Mouse (Mus musculus) cerebellum, adult 11 months (tissue): ENCODE data around the gene Hpcal4.
A peak's percentile ranks its signal among the peaks of the same experiment; 100 is the strongest.

Source experiments
- DNase-seq: peaks from one replicate; pipeline ENCODE4 v3.0.0; 2022

Gene Hpcal4

DNA sequence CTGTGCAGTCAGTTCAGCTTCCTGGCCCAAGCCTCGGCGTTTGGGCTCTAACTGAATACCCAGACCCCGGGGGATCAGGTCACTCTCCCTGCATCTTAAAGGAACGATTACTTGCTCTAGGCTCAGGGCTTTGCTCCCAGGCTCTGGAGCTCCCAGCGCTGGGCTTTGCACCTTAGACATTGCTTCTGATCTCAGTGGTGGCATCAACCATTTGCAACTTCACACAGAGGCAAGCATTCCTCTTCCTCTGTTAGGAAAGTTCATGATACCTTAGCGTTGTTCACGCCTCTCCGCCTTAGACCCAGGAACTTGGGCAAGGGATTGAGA, 19.0 kb downstream of the Hpcal4 start:
- no peak for DNase-seq

DNA sequence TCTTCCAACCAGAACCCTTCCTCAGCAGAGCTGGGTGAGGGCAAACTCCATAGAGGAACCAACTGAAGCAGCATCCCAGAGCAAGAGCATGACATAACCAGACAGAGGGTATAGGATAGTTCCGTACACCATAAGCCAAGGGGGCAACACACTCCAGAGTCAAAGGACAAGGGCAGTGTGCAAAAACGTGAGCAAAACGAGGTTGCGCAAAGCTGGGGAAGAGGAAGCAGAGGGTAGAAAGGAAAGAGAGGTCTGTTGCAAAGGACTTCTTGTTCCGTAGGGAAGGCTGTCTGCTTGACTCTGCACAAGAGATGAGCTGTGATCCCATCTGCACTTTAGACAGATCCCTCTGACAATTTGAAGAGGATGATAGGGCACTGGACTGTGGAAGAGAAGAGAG, 24.3 kb downstream of the Hpcal4 start:
- DNase-seq, result no peak

DNA sequence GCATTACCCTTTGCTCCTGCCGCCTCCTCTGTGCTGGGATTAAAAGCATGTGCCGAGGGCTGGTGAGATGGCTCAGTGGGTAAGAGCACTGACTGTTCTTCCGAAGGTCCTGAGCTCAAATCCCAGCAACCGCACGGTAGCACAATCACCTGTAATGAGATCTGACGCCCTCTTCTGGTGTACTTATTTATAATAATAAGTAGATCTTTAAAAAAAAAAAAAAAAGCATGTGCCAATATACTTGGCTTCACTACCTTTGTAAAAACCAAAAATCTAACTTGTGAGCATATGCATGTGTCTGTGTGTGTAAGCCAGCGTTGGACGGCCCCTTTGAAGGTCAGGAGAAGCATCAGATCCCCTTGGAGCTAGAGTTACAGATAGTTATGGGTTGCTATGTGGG, 28.0 kb downstream of the Hpcal4 start:
- DNase-seq, result no peak

DNA sequence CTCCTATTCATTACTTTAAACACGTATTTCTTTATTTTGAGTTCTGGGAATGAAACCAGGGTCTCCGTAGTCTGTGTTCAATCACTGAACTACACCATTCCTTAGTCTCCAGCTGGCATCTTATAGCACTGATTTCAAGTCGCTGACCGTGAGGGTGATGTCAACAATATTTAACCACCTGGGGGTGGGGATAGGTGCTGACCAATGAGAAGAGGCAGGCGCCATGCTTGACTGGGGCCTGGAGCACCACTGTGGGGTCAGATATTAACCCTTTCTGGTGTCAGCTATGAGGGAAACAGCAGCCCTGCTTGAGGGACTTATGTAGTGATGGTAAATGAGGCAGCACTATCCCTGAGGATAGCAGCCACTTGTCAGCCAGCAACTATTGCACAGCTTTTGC, 28.4 kb downstream of the Hpcal4 start:
- DNase-seq, result no peak

DNA sequence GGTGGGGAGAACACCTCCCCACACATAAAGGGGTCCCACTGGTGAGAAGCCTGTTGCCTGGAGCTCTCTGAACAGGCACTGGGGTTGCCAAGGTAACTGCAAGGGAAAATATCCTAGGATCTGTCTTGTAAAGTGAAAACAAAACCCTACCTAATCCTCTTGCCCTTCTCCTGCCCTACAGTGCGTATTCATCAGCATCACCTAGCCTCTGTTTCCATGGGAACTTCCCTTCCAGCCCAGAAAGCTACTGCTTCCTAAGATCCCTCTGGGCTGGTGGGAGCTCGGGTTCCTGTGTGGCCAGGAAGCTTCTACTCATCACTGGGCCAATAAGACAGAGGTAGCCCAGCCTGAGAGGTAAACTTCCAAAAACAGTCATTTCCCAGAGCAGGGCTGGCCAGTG, 29.3 kb downstream of the Hpcal4 start:
- no peak for DNase-seq

DNA sequence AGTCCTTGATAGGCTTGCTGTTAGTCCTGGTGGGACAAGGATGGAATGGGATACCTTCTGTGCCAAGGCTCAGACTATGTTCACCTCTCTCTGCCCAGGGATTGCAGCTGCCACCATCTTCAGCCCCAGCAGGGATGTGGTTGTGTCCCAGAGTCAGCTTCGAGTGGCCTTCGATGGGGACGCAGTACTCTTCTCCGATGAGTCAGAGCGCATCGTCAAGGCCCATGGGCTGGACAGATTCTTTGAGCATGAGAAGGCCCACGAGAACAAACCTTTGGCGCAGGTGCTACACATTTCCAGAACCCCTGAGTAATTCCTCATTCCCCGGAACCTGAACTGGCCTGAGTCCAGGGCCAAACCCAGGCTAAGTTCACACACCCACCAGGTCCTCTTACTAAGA, 30.9 kb downstream of the Hpcal4 start:
- no peak for DNase-seq

DNA sequence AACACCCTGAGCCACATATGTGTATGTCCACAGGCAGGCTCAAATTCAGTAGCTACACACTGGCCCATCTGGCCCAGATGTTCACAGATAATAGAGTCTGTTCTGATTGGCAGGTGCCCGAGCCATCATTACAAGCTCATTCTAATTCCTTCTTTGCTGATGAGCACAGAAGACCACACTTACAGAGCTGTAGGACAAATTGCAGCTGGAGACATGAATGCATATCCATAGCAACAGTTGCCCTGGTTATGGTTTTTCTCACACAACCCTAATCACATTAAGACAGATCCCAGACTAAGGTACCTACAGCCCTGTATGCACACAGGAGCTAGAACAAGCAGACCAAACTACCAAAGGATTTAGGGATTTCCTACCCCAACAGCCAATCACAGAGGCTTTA, 32.3 kb downstream of the Hpcal4 start:
- DNase-seq, result no peak

DNA sequence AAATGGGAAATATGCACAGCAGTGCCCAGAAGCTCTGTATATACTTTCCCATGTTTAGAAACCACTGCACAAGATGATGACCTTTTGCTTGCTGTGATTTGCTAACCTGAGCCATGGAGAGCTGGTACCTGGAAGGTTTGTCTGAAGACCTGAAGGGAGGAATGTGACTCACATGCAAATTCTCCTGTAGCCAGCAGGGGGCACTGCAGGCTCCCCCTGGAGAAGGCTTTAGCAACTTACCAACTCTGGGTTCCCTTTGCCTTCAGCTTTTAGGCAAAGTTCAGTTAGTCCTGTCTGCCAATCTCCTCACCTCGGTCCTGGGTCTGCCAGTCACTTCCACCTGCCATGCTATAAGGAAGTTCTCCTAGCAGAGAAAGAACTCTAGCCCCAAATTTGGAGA, 33.8 kb downstream of the Hpcal4 start:
- no peak for DNase-seq

DNA sequence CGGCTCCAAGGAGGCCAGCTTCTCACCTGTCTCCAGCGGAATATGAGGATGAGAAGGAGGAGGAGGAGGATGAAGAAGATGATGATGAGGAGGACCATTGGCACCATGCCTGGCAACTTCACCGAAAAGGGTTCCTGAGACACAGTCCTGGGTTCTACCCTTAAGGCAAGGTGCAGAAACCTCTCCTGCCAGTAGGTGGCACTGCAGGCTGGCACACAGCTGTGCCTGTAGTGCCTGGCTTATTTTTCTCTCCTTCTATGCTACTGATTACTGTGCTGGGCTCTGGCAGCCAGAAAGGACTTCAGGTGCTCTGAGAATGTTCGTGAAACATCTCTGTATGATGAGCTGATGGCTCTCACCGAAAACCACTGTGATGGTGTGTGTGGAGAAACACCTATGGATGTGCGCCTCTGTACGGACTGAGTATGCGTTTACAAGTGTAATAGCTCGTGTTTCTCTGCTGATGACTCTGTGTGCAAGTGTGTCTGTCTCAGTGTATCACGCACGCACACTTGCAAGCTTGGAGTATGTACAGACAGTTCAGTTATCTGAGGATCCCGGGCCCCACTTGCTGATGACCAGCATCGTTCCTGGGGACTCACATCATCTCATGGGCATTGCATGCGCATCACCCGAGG, 36.8 kb downstream of the Hpcal4 start:
- peak; percentile 54 for DNase-seq

DNA sequence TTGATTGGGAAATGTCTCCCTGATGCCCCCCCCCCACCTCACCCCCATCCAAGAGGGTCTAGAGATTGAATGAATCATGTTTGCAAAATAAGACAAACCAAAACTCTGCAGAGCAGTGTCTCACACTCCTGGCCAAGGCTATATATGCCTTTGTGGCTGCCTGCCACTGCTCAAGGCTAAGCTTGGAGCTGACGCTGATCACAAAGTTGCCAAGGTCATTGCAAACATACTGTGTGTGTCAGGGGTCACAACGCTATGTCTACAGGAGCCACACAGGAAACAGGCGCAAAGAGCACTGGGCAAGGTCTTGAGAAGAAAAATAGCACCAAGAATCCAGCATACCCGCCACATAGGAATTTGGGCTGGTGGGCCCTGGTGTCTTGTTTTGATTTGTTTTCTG, 37.6 kb downstream of the Hpcal4 start:
- DNase-seq, result no peak

DNA sequence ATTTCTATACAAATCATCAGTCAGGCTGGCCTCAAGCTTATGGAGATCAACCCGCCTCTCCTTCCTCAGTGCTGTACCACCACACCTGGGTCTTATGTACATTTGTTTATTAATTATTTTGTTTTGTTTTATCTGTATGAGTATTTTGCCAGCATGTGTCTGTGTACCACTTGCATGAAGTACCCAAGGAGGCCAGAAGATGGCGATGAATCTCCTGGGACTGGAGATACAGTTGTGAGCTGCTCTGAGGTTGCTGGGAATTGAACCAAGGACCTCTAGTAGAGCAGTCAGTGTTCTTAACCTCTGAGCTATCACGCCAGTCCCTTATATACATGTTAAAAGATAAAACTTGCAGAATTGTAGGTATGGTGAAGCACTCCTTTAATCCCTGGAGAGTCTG, 40.3 kb downstream of the Hpcal4 start:
- no peak for DNase-seq

DNA sequence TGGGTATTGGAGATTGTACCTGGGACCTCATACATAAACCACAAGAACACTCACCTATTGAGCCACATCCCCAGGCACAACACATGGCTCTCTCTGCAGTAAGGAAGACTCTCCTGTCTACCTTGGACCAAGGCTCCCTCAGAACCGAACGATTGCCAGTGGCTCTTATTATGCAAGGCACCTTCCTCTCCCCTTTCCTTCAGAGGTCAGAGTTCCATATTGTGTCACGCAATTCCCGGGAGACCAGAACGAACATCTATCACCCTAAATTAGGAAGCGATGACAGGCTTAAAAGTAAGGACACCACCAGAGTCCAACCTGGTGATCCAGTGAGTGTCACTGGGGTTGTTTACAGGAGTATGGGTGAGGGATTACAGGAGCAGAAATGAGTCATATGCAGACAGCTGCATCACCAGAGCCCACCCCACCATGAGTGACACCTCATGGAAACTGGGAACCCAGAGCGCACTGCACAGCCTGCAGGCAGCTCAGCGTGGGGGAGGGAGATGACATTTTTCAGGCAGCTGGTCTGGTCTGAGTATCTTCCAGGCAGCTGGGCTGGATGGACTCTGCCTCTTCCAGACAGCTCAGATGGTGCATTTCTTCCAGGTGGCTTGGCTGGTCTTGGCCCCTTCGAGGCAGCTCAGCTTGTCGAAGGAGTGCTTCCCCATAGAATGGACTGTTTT, 42.8 kb downstream of the Hpcal4 start:
- no peak for DNase-seq

DNA sequence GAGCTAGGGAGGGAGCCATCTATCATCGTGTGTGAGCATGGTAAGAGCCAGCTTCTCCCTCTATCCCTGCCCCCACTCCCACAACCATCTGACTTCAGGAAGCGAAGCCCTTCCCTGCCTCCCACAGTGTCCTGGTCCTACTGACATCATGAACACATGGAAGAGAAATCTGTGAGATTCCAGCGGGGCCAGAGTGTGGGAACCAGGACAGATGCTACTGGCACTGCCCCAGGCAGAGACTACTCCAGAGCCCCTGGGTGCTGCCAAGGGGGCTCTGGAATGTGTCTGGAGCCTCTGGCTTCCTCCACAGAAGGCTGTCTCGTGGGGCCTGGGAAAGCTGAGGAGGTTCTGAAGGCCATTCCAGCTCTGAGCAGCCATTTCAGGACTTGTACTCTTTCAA, 44.7 kb downstream of the Hpcal4 start:
- DNase-seq, result no peak

DNA sequence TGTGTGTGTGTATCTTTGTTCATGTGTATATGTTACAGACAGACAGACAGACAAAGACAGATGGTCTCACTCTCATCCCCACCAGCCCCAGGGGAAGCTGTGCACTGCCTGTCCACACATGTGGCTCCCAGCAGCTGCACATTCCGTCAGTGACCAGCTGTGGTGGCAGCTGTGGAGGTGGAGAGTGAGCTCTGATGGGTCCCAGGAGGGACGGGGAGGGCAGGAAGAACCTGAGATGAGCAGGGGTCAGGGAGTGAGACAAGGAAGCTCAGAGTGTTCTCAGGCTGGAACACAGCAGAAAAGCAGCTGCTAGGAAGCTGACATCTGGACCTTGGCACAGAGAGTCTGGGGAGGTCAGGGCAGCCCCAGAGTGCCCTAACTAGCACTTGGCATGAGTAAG, 45.2 kb downstream of the Hpcal4 start:
- no peak for DNase-seq

DNA sequence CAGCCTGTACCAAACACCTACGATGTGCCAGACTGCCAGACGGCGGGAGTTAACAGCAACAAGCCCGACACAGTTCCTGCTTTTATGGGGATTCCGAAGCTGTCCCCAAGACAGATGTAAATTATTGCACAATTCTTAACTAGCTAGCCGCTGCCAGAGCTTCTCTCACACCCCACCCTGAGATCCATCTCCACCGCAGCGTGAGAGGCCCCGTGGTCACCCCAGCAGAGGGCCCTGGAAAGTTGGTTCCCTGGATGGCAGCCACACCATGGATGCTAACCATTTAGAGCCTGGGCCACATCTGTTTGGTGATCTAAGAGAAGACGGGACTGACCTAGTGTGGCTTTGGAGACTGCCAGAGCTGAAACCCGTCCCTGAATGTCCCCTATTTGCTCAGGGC, 46.1 kb downstream of the Hpcal4 start:
- DNase-seq, result no peak

DNA sequence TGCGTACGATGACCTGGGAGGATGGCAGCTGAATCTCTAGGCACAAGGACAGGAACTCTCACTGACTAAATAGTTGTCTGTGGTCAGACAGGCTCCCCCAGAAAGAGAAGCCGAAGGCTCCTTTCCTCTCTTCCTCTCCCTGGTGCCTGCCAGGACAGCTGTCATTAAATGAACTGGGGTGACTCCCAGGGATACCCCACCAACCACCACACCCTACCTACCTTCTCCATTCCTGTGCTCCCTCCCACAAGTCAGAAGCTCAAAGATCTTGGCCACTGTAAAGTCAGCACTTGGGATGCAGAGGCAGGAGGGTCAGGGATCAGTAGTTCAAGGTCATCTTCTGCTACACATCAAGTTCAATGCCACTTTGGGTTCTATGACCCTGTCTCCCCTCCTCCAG, 49.8 kb downstream of the Hpcal4 start:
- no peak for DNase-seq

DNA sequence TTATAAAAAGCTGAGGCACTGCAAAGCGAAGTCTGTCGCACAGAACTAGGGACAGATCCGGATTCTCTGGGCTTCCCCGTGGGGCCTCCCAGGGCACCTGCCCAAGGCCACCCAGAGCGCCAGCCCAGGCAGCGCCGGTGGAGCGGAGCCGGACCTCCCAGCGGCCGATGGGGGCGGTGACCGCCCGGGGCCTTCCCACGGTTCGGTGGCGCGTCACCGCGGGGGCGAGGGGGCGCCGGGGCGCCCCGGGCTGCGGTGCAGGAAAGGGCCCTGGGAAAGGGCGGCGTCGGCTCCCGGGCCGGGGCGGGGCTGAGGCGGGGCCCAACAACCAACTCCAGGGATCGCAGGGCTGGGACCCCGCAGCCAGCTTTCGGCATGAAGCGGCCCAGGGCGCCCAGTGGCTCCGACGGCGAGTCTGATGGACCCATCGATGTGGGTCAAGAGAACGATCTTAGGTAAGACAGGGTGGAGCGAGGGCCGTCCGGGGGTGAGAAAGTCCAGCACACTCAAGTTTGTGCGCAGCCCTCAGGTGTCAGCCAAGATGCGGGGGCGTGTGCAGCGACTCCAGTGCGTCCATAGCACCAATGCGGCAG, 50.6 kb downstream of the Hpcal4 start, which contains the start of gene Heyl:
Gene Heyl (plus strand): TSS at position 65 of the 593 bp plus-strand sequence.
- no peak for DNase-seq

DNA sequence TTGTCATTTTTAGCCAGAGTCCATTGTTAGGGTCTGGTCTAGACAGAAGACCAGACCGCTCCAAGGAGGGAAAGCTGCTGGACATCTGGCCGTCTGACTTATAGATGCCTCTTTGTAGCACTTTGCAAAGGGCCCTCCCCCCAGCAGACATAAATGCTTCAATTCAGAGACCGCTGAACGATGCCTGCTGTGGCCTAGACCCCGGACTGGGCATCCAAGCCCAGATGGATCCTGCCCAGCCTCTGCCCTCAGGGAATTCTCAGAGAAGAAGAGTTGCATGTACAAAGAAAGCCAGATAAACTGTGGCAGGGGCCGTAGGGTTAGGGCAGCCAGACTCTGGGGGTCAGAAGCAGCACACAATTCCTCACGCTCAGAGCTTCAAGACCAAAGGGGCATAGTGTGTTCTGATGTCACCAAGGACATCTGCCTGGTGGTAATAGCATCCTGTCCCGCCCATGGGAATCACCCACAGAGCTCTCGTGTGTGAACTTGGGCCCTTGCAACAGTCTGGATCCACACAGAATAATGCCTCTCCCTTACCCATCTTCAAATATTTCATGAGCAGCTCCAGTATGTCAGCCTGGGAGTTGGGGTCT, 52.9 kb downstream of the Hpcal4 start:
- DNase-seq, result no peak

DNA sequence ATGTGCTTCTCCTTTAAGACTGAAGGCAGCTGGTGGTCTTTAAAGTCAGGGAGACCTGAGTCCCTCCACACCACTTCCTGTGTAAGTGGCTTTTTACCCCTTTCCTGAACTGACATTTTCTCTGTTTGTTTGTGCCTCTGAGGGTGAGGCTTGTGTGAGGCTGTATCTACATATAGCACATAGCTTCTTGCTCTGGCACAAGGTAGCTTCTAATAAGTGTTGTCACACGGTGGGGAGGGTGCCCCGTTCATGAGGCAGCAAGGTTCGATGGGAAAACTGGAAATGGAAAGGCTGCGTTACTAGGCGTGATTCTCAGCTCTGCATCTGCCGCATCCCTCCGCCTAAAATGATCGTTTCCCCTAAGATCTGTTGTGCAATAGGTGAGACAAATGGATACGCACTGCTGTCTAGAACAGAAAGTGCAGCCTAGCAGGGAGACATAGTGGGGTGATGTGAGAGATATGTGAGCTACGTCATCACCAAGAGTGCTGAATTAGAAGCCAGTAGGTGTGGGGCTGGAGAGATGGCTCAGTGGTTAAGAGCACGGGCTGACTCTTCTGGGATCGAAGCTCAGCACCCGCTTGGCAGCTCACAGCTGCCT, 53.5 kb downstream of the Hpcal4 start:
- no peak for DNase-seq

DNA sequence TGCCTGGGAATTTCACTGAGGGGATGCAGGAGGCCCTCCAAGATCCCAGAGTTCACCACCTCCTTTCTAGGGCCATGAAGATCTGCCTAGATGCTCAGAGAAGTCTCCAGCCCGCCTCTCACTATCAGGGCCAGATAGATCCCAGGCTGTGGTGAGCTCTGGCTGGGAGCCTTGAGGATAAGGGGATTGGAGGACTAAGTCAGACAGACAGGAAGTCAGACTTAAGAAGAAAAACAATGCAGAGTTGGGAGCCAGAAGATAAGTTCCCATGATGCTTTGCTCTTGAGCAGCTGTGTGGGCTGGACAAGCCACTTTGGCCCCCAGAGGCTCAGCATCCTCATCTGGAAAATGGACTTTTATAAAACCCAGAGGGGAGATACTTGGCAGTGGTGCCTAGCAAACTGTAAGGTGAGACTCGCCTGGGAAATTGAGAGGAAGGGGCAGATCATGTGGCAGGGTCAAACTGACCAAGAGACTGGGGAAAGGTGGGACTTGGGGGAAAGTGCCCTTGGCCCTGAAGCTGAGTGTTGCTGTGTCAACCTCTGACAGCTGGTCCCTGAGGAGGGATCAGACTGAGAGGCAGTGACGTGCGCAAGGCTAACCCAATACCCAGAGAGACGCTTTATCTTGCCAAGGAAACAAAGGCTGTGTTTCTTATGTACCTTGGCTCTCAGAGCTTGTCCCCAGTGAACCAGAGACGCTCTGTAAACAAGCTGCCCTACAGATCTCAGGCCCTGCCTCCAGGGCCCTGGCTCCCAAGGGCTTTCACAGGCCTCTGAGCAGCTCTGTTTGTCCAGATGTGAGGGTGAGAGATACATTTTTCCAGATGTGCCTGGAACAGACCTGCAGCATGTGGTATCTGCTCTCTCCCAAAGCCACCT, 54.6 kb downstream of the Hpcal4 start:
- no peak for DNase-seq

DNA sequence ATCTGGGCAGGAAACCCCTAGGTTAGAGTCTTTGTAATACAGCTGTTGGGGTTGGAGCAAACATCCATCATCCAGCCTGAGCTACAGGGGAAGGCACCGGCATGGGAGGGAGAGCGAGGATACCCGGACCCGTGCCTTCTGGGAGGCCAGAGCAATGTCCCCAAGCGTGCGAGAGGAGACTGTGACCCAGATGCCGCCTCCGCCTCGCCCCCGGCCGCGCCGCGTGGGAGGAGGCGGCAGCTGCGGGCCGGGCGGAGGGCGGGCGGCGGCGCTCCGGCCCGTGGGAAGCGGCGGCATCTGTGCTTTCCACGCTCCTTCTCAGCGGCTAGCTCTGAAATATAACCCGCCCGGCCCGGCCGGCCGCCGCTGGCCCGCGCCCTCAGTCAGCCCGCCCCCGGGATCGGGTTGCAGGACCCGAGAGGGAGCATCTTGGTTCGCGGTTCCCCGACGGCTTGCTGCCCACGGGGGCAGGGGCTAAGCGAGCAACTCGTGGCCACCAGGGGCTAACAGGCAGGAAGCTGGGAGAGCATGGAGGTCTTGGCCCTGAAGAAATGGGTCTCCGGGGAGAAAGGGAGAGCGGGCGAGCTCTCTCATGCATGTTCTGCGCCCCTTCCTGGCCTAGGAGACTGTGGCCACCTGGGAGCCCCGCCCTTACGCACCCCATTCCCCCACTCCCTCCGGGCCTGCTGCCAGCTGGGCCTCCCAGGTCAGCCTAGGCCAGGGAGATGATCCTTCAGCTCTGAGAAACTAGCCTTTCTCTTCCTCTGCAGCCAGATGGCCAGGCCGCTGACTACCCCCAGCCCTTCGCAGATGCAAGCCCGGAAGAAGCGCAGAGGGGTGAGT, 56.6 kb downstream of the Hpcal4 start:
- no peak for DNase-seq
